Mouse (Mus musculus): Measurements from ENCODE around the gene Ryr2.

- TF ChIP-seq POLR2A (IDR thresholded peaks at IDR 0.05; ENCODE audit: borderline replicate concordance, extremely low read depth, insufficient read depth, insufficient read length, poor library complexity, severe bottlenecking) (no peak), CTCF (IDR thresholded peaks at IDR 0.05; ENCODE audit: borderline replicate concordance, extremely low read depth, insufficient read depth, insufficient read length) (no peak)
These were observed 26.8 kb upstream of the Ryr2 start for GRCm38 (mm10) chr13:12133549-12133948.
